In genomic region chr19:47429245-47429644, GRCm38 (mm10) we compare ENCODE assay signal across 9 mouse cellular contexts. TPM values are rescaled to one million over a fixed set of nuclear protein-coding genes. Genes with fewer than 3 reads are reported as not detected.
A peak's percentile ranks its signal among the peaks of the same experiment; 100 is the strongest.
DNase-seq lines count a peak whose midpoint lies in the region; ATAC-seq and TF ChIP-seq lines count a peak whose summit lies in the region.
"Had no signal": no experiment of that assay in that cellular context is flagged by ENCODE, and none has a peak within 500 bp of the region (broad histone marks: within the 10 kb centered on the region; RNA-seq: fewer than 3 reads in every experiment).

No protein-coding gene starts in this region.

- no peak overlapping the region for H3K4me3 ChIP-seq in brown adipose tissue, adult 24 weeks (ENCODE audit: insufficient read depth, low read depth, low read length)
- H3K4me3 ChIP-seq in heart, embryonic 12.5 days, result no peak overlapping the region
- H3K4me3 ChIP-seq in forebrain, embryonic 11.5 days (ENCODE audit: low read depth, low read length), result no peak overlapping the region
- H3K4me3 ChIP-seq in forebrain, embryonic 12.5 days (replicated peaks), result no peak overlapping the region
- no peak overlapping the region for H3K4me3 ChIP-seq in layer of hippocampus, adult 2 months

- peak; percentile 71 to 77 for DNase-seq in heart, adult 18-20 months
- DNase-seq in heart, adult 9 months (ENCODE audit: low spot score in 2 of 2), result no peak
- peak; percentile 59 to 70 for DNase-seq in kidney, postnatal 25 days
- DNase-seq in forebrain, embryonic 11.5 days (ENCODE audit: low spot score), result no peak
- DNase-seq in layer of hippocampus, adult 2 months (ENCODE audit: low spot score in 2 of 2), result no peak
- DNase-seq: forebrain, postnatal 0 days had no signal

- H3K4me2 ChIP-seq in heart, embryonic 12.5 days, result no peak overlapping the region
- H3K4me2 ChIP-seq in forebrain, embryonic 11.5 days (ENCODE audit: low read depth, low read length, severe bottlenecking), result no peak overlapping the region
- no peak overlapping the region for H3K4me2 ChIP-seq in forebrain, embryonic 12.5 days

- H3K36me3 ChIP-seq in heart, embryonic 12.5 days, result peaks cover 3% of the 10 kb centered on the region
- H3K36me3 ChIP-seq in forebrain, embryonic 11.5 days (ENCODE audit: control insufficient read depth, insufficient read depth, low read length), result no peaks in the 10 kb centered on the region
- H3K36me3 ChIP-seq in forebrain, embryonic 12.5 days (replicated peaks), result no peaks in the 10 kb centered on the region

- H3K4me1 ChIP-seq in brown adipose tissue, adult 24 weeks (ENCODE audit: control insufficient read depth, insufficient read depth, insufficient read length, low read length), result peaks cover 33% of the 10 kb centered on the region
- H3K4me1 ChIP-seq in heart, embryonic 12.5 days (replicated peaks), result peaks cover 61% of the 10 kb centered on the region
- no peaks in the 10 kb centered on the region for H3K4me1 ChIP-seq in forebrain, embryonic 11.5 days (replicated peaks; ENCODE audit: control insufficient read depth, insufficient read depth, low read length)
- H3K4me1 ChIP-seq in forebrain, embryonic 12.5 days, result peaks cover 23% of the 10 kb centered on the region

- H3K9me3 ChIP-seq in heart, embryonic 12.5 days (replicated peaks), result no peaks in the 10 kb centered on the region
- H3K9me3 ChIP-seq in forebrain, embryonic 11.5 days (ENCODE audit: control insufficient read depth, low read length), result no peaks in the 10 kb centered on the region
- no peaks in the 10 kb centered on the region for H3K9me3 ChIP-seq in forebrain, embryonic 12.5 days

- H3K27ac ChIP-seq in brown adipose tissue, adult 24 weeks (replicated peaks; ENCODE audit: low read depth, low read length), result peak overlapping the region; percentile 7; the same call in 1 of the 2 replicates
- H3K27ac ChIP-seq in heart, embryonic 12.5 days (ENCODE audit: poor library complexity, severe bottlenecking), result peak overlapping the region; percentile 74
- H3K27ac ChIP-seq in forebrain, embryonic 11.5 days (ENCODE audit: low read depth, low read length), result no peak overlapping the region
- H3K27ac ChIP-seq in forebrain, embryonic 12.5 days, result no peak overlapping the region
- H3K27ac ChIP-seq in layer of hippocampus, adult 2 months, result no peak overlapping the region

- TF ChIP-seq CTCF in layer of hippocampus, adult 2 months (conservative IDR thresholded peaks at IDR 0.05), result no peak

- H3K9ac ChIP-seq in heart, embryonic 12.5 days, result no peak overlapping the region
- no peak overlapping the region for H3K9ac ChIP-seq in forebrain, embryonic 11.5 days (ENCODE audit: low read length)
- no peak overlapping the region for H3K9ac ChIP-seq in forebrain, embryonic 12.5 days
- H3K9ac ChIP-seq: forebrain, postnatal 0 days had no signal

- no peaks in the 10 kb centered on the region for H3K27me3 ChIP-seq in heart, embryonic 12.5 days (replicated peaks)
- no peaks in the 10 kb centered on the region for H3K27me3 ChIP-seq in forebrain, embryonic 11.5 days (ENCODE audit: control insufficient read depth, insufficient read depth, low read length)
- H3K27me3 ChIP-seq in forebrain, embryonic 12.5 days, result no peaks in the 10 kb centered on the region

- no peak for ATAC-seq in heart, embryonic 12.5 days (ENCODE audit: insufficient number of reproducible peaks, low FRiP score)
- no peak for ATAC-seq in forebrain, embryonic 11.5 days (replicated peaks; ENCODE audit: low FRiP score)
- no peak for ATAC-seq in forebrain, embryonic 12.5 days (ENCODE audit: low FRiP score)
- ATAC-seq: forebrain, postnatal 0 days had no signal

- 63% methylated on average over 3 of the region's 3 CpGs for WGBS in heart, embryonic 12.5 days
- whole genome bisulfite sequencing in forebrain, embryonic 11.5 days, result 96% methylated on average over 3 of the region's 3 CpGs
- WGBS in forebrain, embryonic 12.5 days, result 95% methylated on average over 3 of the region's 3 CpGs

RNA-seq across cellular contexts. Expression of gene Sh3pxd2a, which starts 35.0 kb away (rescaled TPM):
- 10 to 100 TPM; 45.5 to 48.7 TPM for total RNA-seq in heart, adult 18-20 months (2021)
- 86.1 and 119 TPM in 2 replicates for polyA plus RNA-seq in brown adipose tissue, adult 24 weeks (2012; ENCODE audit: insufficient read depth, insufficient read length, missing spikeins)
- polyA plus RNA-seq in heart, embryonic 12.5 days (2016; fragmentation: Nextera tagmentation; extraction: Ambion mirVana), result 6.2 TPM in 2 replicates
- polyA plus RNA-seq in forebrain, embryonic 11.5 days (2014; fragmentation: Nextera tagmentation; extraction: Ambion mirVana), result 5.2 and 5.4 TPM in 2 replicates
- 3.7 TPM in 2 replicates for polyA plus RNA-seq in forebrain, embryonic 12.5 days (2016; fragmentation: Nextera tagmentation; extraction: Ambion mirVana)
- total RNA-seq in layer of hippocampus, adult 2 months (2021), result 10 to 100 TPM; 33.0 to 35.4 TPM

Comparison
In these comparisons a context has a peak if more than half of its experiments do, and no peak if none do; other contexts are left out.
1. DNase-seq: peak in heart, adult 18-20 months (2 of 2) and kidney, postnatal 25 days (2 of 2); none in heart, adult 9 months (0 of 2), forebrain, embryonic 11.5 days (single experiment) and layer of hippocampus, adult 2 months (0 of 2).
2. H3K27ac ChIP-seq: peak in brown adipose tissue, adult 24 weeks (single experiment) and heart, embryonic 12.5 days (single experiment); none in forebrain, embryonic 11.5 days (single experiment), forebrain, embryonic 12.5 days (single experiment) and layer of hippocampus, adult 2 months (single experiment).
3. RNA of gene Sh3pxd2a, which starts 35.0 kb away (polyA plus RNA-seq): 86.1 to 119 TPM in brown adipose tissue, adult 24 weeks; 6.2 TPM in heart, embryonic 12.5 days, 5.2 to 5.4 TPM in forebrain, embryonic 11.5 days and 3.7 TPM in forebrain, embryonic 12.5 days; every median in the first group is over 10 times any median in the second.